Mouse (Mus musculus) heart, embryonic 10.5 days (tissue): Measurements from ENCODE around the gene Akap7. TPM values are rescaled to one million over a fixed set of nuclear protein-coding genes. Genes with fewer than 3 reads are reported as not detected.
A peak's percentile ranks its signal among the peaks of the same experiment; 100 is the strongest.

Experiments used
- DNase-seq: peaks from one replicate; pipeline ENCODE4 v3.0.0-alpha.2; 2017; ENCODE audit warnings: low spot score
- H3K27ac ChIP-seq: fragments of 300-500 bp; sonication (generic); 2 replicates; pipeline ENCODE4 v1.5.1; 2016; ENCODE audit warnings: mild to moderate bottlenecking
- H3K27me3 ChIP-seq: fragments of 300-500 bp; sonication (generic); 2 replicates; pipeline ENCODE4 v1.6.1; 2016; ENCODE audit warnings: mild to moderate bottlenecking; ENCODE audit not compliant: poor library complexity, insufficient read depth, severe bottlenecking
- H3K36me3 ChIP-seq: fragments of 300-500 bp; sonication (generic); 2 replicates; pipeline ENCODE4 v1.6.1; 2016; ENCODE audit warnings: mild to moderate bottlenecking, moderate library complexity
- H3K4me1 ChIP-seq: fragments of 300-500 bp; sonication (generic); 2 replicates; pipeline ENCODE4 v1.6.1; 2016; ENCODE audit warnings: mild to moderate bottlenecking
- H3K4me3 ChIP-seq: fragments of 300-500 bp; sonication (generic); 2 replicates; pipeline ENCODE4 v1.5.1; 2016; ENCODE audit warnings: mild to moderate bottlenecking, moderate library complexity
- H3K9me3 ChIP-seq: fragments of 300-500 bp; sonication (generic); 2 replicates; pipeline ENCODE4 v1.6.1; 2016; ENCODE audit warnings: mild to moderate bottlenecking, moderate library complexity
- WGBS: fragments of 180-500 bp; shearing (Covaris S2); methylation state at CpG from one replicate; pipeline ENCODE4 v1.1.7; 2016; 5-methylcytosine and 5-hydroxymethylcytosine counted together
- polyA plus RNA-seq: library from polyadenylated mRNA; unstranded; fragments of >200 nt; fragmentation: Nextera tagmentation; extraction: Ambion mirVana; gene quantifications from 2 replicates; pipeline ENCODE4 v1.2.1, GENCODE M21; 2016

The Akap7 gene
- polyA plus RNA-seq, 1 experiment from 2014 or later, result 18.4 TPM

- WGBS, result 28% methylated on average over 2 of the region's 2 CpGs
- H3K4me1 ChIP-seq, result 0 out of 2 replicates have a peak, but pooled peaks cover 4% of the 10 kb centered on the region
- no peak for DNase-seq
- no peaks in the 10 kb centered on the region for H3K36me3 ChIP-seq
- H3K27me3 ChIP-seq, result no peaks in the 10 kb centered on the region
- H3K4me3 ChIP-seq, result no peak overlapping the region
- H3K27ac ChIP-seq, result no peak overlapping the region
- no peaks in the 10 kb centered on the region for H3K9me3 ChIP-seq
These were observed 146.0 kb downstream of the Akap7 start for GRCm38 (mm10) chr10:25161701-25162100.

DNA sequence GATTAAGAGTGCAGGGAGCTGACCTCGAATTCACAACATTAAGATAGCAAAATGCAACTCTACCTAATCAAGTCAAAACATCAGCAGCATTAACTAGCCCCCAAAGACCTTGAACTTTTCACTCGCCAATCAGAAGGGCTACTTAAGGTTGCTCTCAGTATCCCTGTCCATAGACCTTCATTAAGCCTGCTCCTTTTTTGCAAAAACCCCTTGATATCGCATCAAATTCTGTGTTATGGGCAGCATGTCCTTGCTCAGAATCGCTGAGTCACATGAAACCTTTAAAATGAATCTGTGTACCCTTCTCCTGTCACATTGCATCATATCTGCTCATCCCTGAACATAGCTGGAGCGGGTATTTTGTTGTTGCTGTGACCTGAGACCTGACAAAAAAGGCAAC, 149.0 kb downstream of the Akap7 start:
- no peaks in the 10 kb centered on the region for H3K36me3 ChIP-seq
- no peaks in the 10 kb centered on the region for H3K4me1 ChIP-seq
- H3K27ac ChIP-seq, result no peak overlapping the region
- no peak overlapping the region for H3K4me3 ChIP-seq
- no peak for DNase-seq
- no peaks in the 10 kb centered on the region for H3K27me3 ChIP-seq
- 84% methylated on average over 5 of the region's 5 CpGs for WGBS
- H3K9me3 ChIP-seq, result no peaks in the 10 kb centered on the region

DNA sequence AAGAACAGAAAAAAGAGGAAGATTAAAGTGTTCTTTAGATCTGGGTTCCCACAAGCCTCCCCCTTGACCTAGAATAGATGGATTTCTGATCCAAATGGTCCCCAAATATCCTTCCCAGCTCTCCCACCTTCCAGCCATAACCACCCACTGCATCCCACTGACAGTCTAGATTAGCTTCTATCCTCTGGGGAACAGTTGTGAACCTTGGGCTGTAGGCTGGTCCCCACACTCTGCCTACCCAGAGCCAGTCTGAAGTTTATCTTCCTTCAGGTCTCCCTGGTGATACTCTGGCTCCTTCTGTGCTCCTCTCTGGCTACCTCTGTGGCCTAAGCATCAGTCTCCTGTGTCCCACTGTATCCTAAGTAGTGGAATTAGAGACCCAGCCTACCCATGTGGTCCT, 150.3 kb downstream of the Akap7 start:
- Histone ChIP-seq H3K27me3 (no peaks in the 10 kb centered on the region), H3K36me3 (no peaks in the 10 kb centered on the region), H3K9me3 (no peaks in the 10 kb centered on the region), H3K4me1 (no peaks in the 10 kb centered on the region), H3K27ac (no peak overlapping the region), H3K4me3 (no peak overlapping the region)
- DNase-seq, result peak; percentile 55

GRCm38 (mm10) chr10:25154225-25154624, 153.4 kb downstream of the Akap7 start:
- no peaks in the 10 kb centered on the region for H3K4me1 ChIP-seq
- H3K27ac ChIP-seq, result no peak overlapping the region
- H3K36me3 ChIP-seq, result no peaks in the 10 kb centered on the region
- no peak overlapping the region for H3K4me3 ChIP-seq
- 76% methylated on average over 6 of the region's 6 CpGs for WGBS
- H3K9me3 ChIP-seq, result no peaks in the 10 kb centered on the region
- no peak for DNase-seq
- no peaks in the 10 kb centered on the region for H3K27me3 ChIP-seq

DNA sequence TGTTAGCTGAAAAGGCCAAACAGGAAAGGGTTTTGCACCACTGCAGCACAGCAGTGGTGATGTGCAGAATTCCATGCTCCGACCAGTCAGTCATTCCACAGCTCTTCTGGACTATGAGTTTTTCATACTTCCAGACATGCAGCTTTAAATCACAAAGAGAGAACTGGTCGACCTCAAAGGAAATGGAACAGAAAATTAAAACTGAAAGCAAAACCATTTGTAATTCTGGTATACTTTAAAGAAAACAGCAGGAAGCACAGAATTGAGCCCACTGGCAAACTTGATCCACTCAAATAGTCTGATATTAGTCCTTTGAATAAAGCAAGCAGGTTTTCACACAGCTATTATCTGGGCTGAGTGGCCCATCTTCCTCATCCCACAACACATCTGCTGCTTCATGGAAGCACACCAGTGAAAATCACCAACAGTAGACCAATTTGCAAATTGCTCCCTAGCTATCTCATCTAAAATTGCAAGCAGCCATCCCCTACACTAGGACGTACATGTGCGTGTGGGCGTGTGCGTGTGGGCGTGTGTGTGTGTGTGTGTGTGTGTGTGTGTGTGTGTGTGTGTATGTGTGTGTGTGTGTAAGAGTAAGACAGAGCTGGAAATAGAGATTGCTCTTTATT, 156.4 kb downstream of the Akap7 start:
- 81% methylated on average over 7 of the region's 7 CpGs for WGBS
- H3K4me1 ChIP-seq, result no peaks in the 10 kb centered on the region
- peak; percentile 55 for DNase-seq

GRCm38 (mm10) chr10:25145851-25146250, 161.8 kb downstream of the Akap7 start:
- Histone ChIP-seq H3K4me1 (peaks cover 9% of the 10 kb centered on the region; the same call in 1 of the 2 replicates), H3K27me3 (no peaks in the 10 kb centered on the region), H3K36me3 (no peaks in the 10 kb centered on the region), H3K4me3 (no peak overlapping the region), H3K27ac (no peak overlapping the region), H3K9me3 (no peaks in the 10 kb centered on the region)
- WGBS, result 73% methylated on average over 12 of the region's 12 CpGs
- peak; percentile 56 for DNase-seq

More for the DNA sequence above, 156.4 kb downstream of the Akap7 start:
- no peak overlapping the region for H3K4me3 ChIP-seq
- H3K27ac ChIP-seq, result no peak overlapping the region
- H3K9me3 ChIP-seq, result no peaks in the 10 kb centered on the region
- H3K27me3 ChIP-seq, result no peaks in the 10 kb centered on the region
- H3K36me3 ChIP-seq, result no peaks in the 10 kb centered on the region

DNA sequence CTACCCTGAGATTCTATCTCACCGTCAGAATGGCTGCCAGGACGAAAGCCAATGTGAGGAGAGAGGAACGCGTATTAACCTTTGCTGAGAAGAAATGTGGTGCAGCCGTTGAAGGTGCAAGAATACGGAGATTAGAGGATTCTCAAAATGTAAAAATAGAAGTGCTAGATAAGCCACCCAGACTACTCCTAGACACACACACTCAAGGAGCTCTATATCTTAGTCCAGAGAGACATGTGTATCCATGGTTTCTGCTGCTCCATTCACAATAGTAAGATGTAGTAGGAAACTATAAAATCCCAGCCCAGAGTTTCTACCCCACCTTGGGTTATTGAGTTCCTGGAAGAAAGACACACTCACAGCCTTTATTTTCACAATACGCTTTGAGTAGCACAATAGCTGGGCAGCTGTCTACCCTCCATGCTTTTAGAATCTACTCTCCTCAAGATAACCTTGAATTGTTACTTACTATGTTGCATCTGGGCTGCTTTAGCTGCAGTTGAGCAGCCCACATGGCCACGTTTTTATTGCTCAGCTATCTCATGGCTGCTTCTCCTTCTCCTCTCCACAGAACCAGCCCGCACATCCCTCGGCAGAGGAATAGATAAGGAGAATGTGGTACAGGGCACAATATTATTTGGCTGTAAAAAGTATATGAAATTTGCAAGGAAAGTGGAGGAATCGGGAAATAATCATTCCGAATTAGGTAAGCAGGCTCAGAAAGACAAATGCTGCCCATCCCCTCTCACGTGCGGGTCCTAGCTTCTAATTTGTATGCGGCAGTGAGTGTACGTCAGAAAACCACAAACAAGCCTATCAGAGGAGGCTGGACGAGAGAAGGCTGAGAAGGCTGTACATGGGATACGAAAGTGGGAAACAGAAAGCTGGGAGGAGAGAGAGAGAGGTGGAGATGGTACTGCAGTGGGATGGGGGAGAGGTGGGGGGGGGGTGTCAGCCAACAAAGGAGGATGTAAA, 162.6 kb downstream of the Akap7 start:
- Histone ChIP-seq H3K4me1 (peaks cover 11% of the 10 kb centered on the region; the same call in 1 of the 2 replicates), H3K27me3 (no peaks in the 10 kb centered on the region), H3K36me3 (no peaks in the 10 kb centered on the region), H3K4me3 (no peak overlapping the region), H3K27ac (peak overlapping the region; percentile 5; the same call in 1 of the 2 replicates), H3K9me3 (no peaks in the 10 kb centered on the region)
- 51% methylated on average over 18 of the region's 18 CpGs for WGBS
- peak; percentile 71 for DNase-seq

GRCm38 (mm10) chr10:25141781-25142180, 165.9 kb downstream of the Akap7 start:
- no peak overlapping the region for H3K27ac ChIP-seq
- no peak overlapping the region for H3K4me3 ChIP-seq
- H3K27me3 ChIP-seq, result no peaks in the 10 kb centered on the region
- DNase-seq, result no peak
- 69% methylated on average over 1 of the region's 1 CpGs for WGBS
- H3K36me3 ChIP-seq, result no peaks in the 10 kb centered on the region
- peaks cover 11% of the 10 kb centered on the region; the same call in 1 of the 2 replicates for H3K4me1 ChIP-seq
- no peaks in the 10 kb centered on the region for H3K9me3 ChIP-seq

GRCm38 (mm10) chr10:25140155-25140755, 167.4 kb downstream of the Akap7 start:
- Histone ChIP-seq H3K4me3 (no peak overlapping the region), H3K4me1 (peaks cover 7% of the 10 kb centered on the region; the same call in 1 of the 2 replicates), H3K27me3 (no peaks in the 10 kb centered on the region), H3K9me3 (no peaks in the 10 kb centered on the region), H3K27ac (no peak overlapping the region), H3K36me3 (no peaks in the 10 kb centered on the region)
- 31% methylated on average over 13 of the region's 14 CpGs for WGBS
- peak; percentile 78 for DNase-seq

GRCm38 (mm10) chr10:25133581-25133980, 174.1 kb downstream of the Akap7 start:
- no peaks in the 10 kb centered on the region for H3K27me3 ChIP-seq
- 68% methylated on average over 1 of the region's 1 CpGs for WGBS
- DNase-seq, result peak; percentile 59

GRCm38 (mm10) chr10:25128455-25128863, 179.2 kb downstream of the Akap7 start:
- Histone ChIP-seq H3K27me3 (no peaks in the 10 kb centered on the region), H3K4me3 (no peak overlapping the region), H3K27ac (no peak overlapping the region), H3K36me3 (no peaks in the 10 kb centered on the region), H3K4me1 (no peaks in the 10 kb centered on the region), H3K9me3 (no peaks in the 10 kb centered on the region)
- WGBS, result 79% methylated on average over 5 of the region's 5 CpGs
- peak; percentile 58 for DNase-seq

More at GRCm38 (mm10) chr10:25133581-25133980, 174.1 kb downstream of the Akap7 start:
- H3K4me3 ChIP-seq, result no peak overlapping the region
- no peaks in the 10 kb centered on the region for H3K4me1 ChIP-seq
- H3K9me3 ChIP-seq, result no peaks in the 10 kb centered on the region
- no peak overlapping the region for H3K27ac ChIP-seq
- no peaks in the 10 kb centered on the region for H3K36me3 ChIP-seq

GRCm38 (mm10) chr10:25126035-25126434, 181.6 kb downstream of the Akap7 start:
- 63% methylated on average over 2 of the region's 2 CpGs for WGBS
- Histone ChIP-seq H3K4me1 (no peaks in the 10 kb centered on the region), H3K36me3 (no peaks in the 10 kb centered on the region), H3K9me3 (no peaks in the 10 kb centered on the region), H3K27me3 (no peaks in the 10 kb centered on the region), H3K27ac (no peak overlapping the region), H3K4me3 (no peak overlapping the region)
- DNase-seq, result no peak
